Mouse (Mus musculus): Measurements from ENCODE around the gene Thop1.

- TF ChIP-seq CTCF (IDR thresholded peaks at IDR 0.05; ENCODE audit: control insufficient read depth, insufficient read depth, insufficient read length) (no peak), MYOD1 (IDR thresholded peaks at IDR 0.05; ENCODE audit: control insufficient read depth, insufficient read length, low read depth) (no peak), USF1 (IDR thresholded peaks at IDR 0.05; ENCODE audit: low read depth) (no peak), CEBPB (IDR thresholded peaks at IDR 0.05; ENCODE audit: low read depth) (no peak), MAX (IDR thresholded peaks at IDR 0.05) (no peak), FOSL1 (IDR thresholded peaks at IDR 0.05; ENCODE audit: insufficient read depth, low read length, poor library complexity, severe bottlenecking) (no peak)
Observed at GRCm38 (mm10) chr10:81021547-81022110, 48.2 kb upstream of the Thop1 start.

Data from C2C12 (cell line).